Mouse (Mus musculus): Measurements from ENCODE around the gene Slc27a5. TPM values are rescaled to one million over a fixed set of nuclear protein-coding genes. Genes with fewer than 3 reads are reported as not detected.
A peak's percentile ranks its signal among the peaks of the same experiment; 100 is the strongest.

Slc27a5 gene
- polyA plus RNA-seq, 1 experiment from 2014 or later: 0.32 TPM

DNA sequence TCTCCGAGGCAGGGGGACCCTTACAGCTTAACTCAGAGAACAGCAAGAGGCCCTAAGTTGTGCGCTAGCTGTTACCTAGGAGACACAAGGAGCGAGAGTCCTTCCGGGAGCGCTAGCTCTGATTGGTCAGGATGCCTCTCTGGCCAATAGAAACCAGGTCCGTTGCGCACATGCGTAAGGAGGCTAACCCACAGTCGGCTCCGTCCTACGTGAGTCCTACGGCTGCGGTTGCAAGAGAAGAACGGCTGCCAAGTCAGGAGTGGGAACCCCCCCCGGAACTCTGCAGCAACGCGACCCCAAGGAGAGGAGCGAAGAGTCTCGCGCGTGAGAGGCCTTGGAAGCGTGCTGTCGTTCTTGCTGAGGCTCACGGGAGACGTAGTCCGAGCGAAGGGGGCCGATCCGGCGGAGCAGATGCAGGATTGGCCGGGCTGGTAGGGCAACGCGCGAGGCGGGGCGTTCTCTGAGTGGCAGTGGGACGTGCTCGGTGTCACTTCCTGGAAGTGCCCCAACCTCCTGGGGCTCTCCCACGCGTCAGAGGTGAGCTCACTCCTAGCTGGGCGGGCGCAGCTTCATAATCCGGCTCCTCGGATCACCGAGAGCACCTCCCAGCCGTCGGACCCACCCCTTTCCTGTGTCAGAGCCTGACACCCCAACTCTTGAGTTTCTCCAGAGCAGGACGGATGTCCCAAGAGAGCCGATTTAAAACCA, 20.2 kb downstream of the Slc27a5 start, which contains the start of gene Zfp446:
Gene Zfp446, plus strand, starts transcription at position 167 of the 708 bp plus-strand sequence.
- H3K9ac ChIP-seq: peak within 1 kb of the TSS; percentile 74
- peak within 1 kb of the TSS; percentile 97 for H3K27ac ChIP-seq (replicated peaks)
- H3K27me3 ChIP-seq: no peaks in the 10 kb centered on the region
- peak within 1 kb of the TSS; percentile 69 for H3K4me2 ChIP-seq
- peaks cover 21% of the 10 kb centered on the region for H3K36me3 ChIP-seq
- peak within 1 kb of the TSS; percentile 60 for H3K4me3 ChIP-seq
- no peaks in the 10 kb centered on the region for H3K9me3 ChIP-seq
- under 1% methylated on average over 49 of the region's 49 CpGs for WGBS
- H3K4me1 ChIP-seq (replicated peaks): peaks cover 19% of the 10 kb centered on the region
- ATAC-seq (ENCODE audit: low read depth): peak; percentile 99

DNA sequence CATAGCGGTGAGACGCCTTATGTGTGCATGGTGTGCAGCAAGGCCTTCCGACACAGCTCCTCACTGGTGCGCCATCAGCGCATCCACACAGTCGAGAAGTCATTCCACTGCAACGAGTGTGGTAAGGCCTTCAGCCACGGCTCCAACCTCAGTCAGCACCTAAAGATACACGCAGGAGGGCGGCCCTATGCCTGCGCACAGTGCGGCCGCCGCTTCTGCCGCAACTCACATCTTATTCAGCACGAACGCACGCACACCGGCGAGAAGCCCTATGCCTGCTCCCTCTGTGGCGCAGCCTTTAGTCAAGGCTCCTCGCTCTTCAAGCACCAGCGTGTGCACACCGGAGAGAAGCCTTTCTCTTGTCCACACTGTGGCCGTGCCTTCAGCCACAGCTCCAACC, 27.1 kb downstream of the Slc27a5 start:
- Histone ChIP-seq H3K4me2 (no peak overlapping the region), H3K27ac (replicated peaks) (no peak overlapping the region), H3K36me3 (peaks cover 50% of the 10 kb centered on the region), H3K4me1 (replicated peaks) (peaks cover 21% of the 10 kb centered on the region), H3K9ac (no peak overlapping the region), H3K4me3 (no peak overlapping the region), H3K9me3 (no peaks in the 10 kb centered on the region), H3K27me3 (no peaks in the 10 kb centered on the region)
- ATAC-seq (ENCODE audit: low read depth): no peak
- WGBS: 91% methylated on average over 25 of the region's 25 CpGs

GRCm38 (mm10) chr7:12966104-12966845, 31.7 kb downstream of the Slc27a5 start:
- under 1% methylated on average over 28 of the region's 29 CpGs for WGBS
- H3K4me1 ChIP-seq (replicated peaks): peaks cover 31% of the 10 kb centered on the region
- no peaks in the 10 kb centered on the region for H3K27me3 ChIP-seq
- no peaks in the 10 kb centered on the region for H3K9me3 ChIP-seq
- peak overlapping the region; percentile 94 for H3K4me2 ChIP-seq
- peak overlapping the region; percentile 93 for H3K27ac ChIP-seq (replicated peaks)
- H3K9ac ChIP-seq: peak overlapping the region; percentile 94
- H3K36me3 ChIP-seq: peaks cover 28% of the 10 kb centered on the region
- ATAC-seq (ENCODE audit: low read depth): peak; percentile 66
- H3K4me3 ChIP-seq: peak overlapping the region; percentile 84

- H3K4me2 ChIP-seq: peak within 1 kb of the TSS; percentile 94
- H3K27me3 ChIP-seq: no peaks in the 10 kb centered on the region
- H3K4me1 ChIP-seq (replicated peaks): peaks cover 34% of the 10 kb centered on the region
- ATAC-seq (ENCODE audit: low read depth): peak; percentile 91
- no peaks in the 10 kb centered on the region for H3K9me3 ChIP-seq
- H3K36me3 ChIP-seq: peaks cover 22% of the 10 kb centered on the region
- H3K4me3 ChIP-seq: peak within 1 kb of the TSS; percentile 84
- H3K9ac ChIP-seq: peak within 1 kb of the TSS; percentile 94
- WGBS: under 1% methylated on average over 23 of the region's 23 CpGs
- H3K27ac ChIP-seq (replicated peaks): peak within 1 kb of the TSS; percentile 93
These were observed 32.3 kb downstream of the Slc27a5 start, which contains the start of gene Zfp324 for GRCm38 (mm10) chr7:12965678-12966091. Zfp324 (plus strand) TSS chr7:12965838.

DNA sequence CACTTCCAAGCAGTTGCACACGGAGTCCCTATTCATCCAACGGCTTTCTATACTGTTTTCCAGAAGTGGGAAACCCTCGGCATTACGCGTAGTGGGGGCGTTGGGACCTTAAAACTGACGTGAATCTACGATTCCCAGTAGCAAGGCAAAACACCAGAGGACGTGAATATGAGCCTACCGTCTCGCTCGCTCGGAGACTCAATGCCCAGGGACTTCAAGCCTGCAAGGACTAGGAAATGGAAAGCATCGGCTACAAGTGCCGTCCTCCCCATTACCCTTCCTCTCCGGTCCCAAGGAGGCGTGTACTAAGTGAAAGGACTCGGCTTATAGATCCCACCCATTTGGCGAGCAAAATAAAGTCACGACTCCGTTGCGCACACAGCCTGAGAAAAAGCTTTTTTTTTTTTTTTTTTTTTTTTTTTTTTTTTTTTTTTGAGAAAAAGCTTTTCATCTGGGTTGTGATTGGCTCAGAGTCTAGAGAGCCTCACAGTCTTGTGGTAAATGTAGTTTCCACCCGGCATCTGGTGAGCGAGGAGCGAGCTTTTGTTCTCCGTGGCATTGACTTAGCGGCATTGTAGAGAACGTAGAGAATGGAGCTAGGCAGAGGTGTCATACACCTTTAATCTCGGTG, 36.4 kb downstream of the Slc27a5 start:
- Histone ChIP-seq H3K27ac (replicated peaks) (peak overlapping the region; percentile 76), H3K9ac (peak overlapping the region; percentile 68), H3K4me3 (peak overlapping the region; percentile 45), H3K9me3 (no peaks in the 10 kb centered on the region), H3K4me2 (peak overlapping the region; percentile 59), H3K4me1 (replicated peaks) (peaks cover 16% of the 10 kb centered on the region), H3K36me3 (no peaks in the 10 kb centered on the region), H3K27me3 (no peaks in the 10 kb centered on the region)
- ATAC-seq (ENCODE audit: low read depth): peak; percentile 74
- WGBS: 3% methylated on average over 29 of the region's 29 CpGs

- Histone ChIP-seq H3K4me3 (no peak overlapping the region), H3K4me1 (replicated peaks) (peaks cover 7% of the 10 kb centered on the region), H3K4me2 (no peak overlapping the region), H3K9ac (no peak overlapping the region), H3K27ac (replicated peaks) (no peak overlapping the region), H3K9me3 (no peaks in the 10 kb centered on the region), H3K27me3 (no peaks in the 10 kb centered on the region), H3K36me3 (no peaks in the 10 kb centered on the region)
- 22% methylated on average over 4 of the region's 4 CpGs for WGBS
- no peak for ATAC-seq (ENCODE audit: low read depth)
These were observed 38.3 kb downstream of the Slc27a5 start for GRCm38 (mm10) chr7:12959718-12960117.

GRCm38 (mm10) chr7:12958948-12959347, 39.0 kb downstream of the Slc27a5 start:
- no peaks in the 10 kb centered on the region for H3K36me3 ChIP-seq
- WGBS: 82% methylated on average over 4 of the region's 4 CpGs
- no peak for ATAC-seq (ENCODE audit: low read depth)

GRCm38 (mm10) chr7:12957511-12957910, 40.5 kb downstream of the Slc27a5 start:
- Histone ChIP-seq H3K9ac (no peak overlapping the region), H3K36me3 (no peaks in the 10 kb centered on the region), H3K4me2 (no peak overlapping the region), H3K27ac (replicated peaks) (no peak overlapping the region), H3K4me3 (no peak overlapping the region), H3K27me3 (no peaks in the 10 kb centered on the region), H3K9me3 (no peaks in the 10 kb centered on the region), H3K4me1 (replicated peaks) (peaks cover 4% of the 10 kb centered on the region; the same call in 1 of the 2 replicates)
- WGBS: 74% methylated on average over 5 of the region's 5 CpGs
- ATAC-seq (ENCODE audit: low read depth): no peak

More at GRCm38 (mm10) chr7:12958948-12959347, 39.0 kb downstream of the Slc27a5 start:
- no peaks in the 10 kb centered on the region for H3K27me3 ChIP-seq
- no peak overlapping the region for H3K9ac ChIP-seq
- H3K27ac ChIP-seq (replicated peaks): no peak overlapping the region
- H3K9me3 ChIP-seq: no peaks in the 10 kb centered on the region
- peaks cover 4% of the 10 kb centered on the region; the same call in 1 of the 2 replicates for H3K4me1 ChIP-seq (replicated peaks)
- H3K4me2 ChIP-seq: no peak overlapping the region
- H3K4me3 ChIP-seq: no peak overlapping the region

GRCm38 (mm10) chr7:12954896-12955295, 43.1 kb downstream of the Slc27a5 start:
- Histone ChIP-seq H3K36me3 (no peaks in the 10 kb centered on the region), H3K4me3 (no peak overlapping the region), H3K27ac (replicated peaks) (no peak overlapping the region), H3K4me2 (no peak overlapping the region), H3K9ac (no peak overlapping the region), H3K27me3 (no peaks in the 10 kb centered on the region), H3K9me3 (no peaks in the 10 kb centered on the region), H3K4me1 (replicated peaks) (peaks cover 6% of the 10 kb centered on the region)
- no peak for ATAC-seq (ENCODE audit: low read depth)
- 60% methylated on average over 3 of the region's 3 CpGs for WGBS

- WGBS: 10% methylated on average over 16 of the region's 16 CpGs
- H3K9ac ChIP-seq: peak overlapping the region; percentile 70
These were observed 48.1 kb downstream of the Slc27a5 start for GRCm38 (mm10) chr7:12949872-12950229.

DNA sequence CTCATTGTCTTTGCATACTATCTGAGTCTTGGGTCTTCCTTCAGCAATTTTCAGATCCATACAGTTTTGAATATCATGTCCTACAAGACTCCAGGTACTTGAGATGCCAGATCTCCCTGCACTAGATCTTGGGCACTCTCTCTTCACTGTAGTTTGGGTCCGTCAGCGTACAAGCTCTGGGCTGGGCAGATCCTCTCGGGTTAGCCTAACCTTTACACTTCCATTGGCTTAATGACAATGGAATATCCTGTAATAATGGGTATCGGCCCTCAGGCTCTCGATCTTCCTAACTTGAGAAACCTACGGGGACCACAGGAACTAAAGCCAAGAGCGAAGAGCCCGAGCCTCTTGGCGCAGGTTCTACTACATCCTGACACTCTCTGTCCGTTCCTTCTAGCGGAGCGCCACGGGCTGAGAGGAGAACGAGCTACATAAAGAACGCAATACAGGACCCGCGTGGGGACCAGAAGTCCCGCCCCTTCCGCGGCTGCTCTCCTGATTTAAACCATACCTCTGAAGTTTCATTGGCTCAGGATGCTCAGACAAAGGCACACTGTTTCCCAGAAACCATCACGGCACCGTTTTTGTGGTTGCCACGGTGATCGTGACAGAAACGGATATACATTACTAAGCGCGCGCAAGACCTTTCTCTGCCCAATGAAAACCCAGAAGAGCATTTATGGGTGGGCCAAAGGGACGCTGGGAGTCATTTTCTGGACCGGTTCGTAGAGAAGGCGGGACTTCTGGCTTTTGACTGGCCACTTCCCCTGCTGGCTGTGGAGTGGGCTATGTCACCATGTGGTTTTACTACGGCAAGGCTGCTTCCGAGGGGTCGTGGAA, 48.7 kb downstream of the Slc27a5 start:
- 8% methylated on average over 35 of the region's 35 CpGs for WGBS
- Histone ChIP-seq H3K4me3 (peak overlapping the region; percentile 46), H3K36me3 (no peaks in the 10 kb centered on the region), H3K27ac (replicated peaks) (peak overlapping the region; percentile 92), H3K27me3 (no peaks in the 10 kb centered on the region), H3K9me3 (no peaks in the 10 kb centered on the region), H3K9ac (peak overlapping the region; percentile 75), H3K4me2 (peak overlapping the region; percentile 83), H3K4me1 (replicated peaks) (peaks cover 13% of the 10 kb centered on the region)
- peak; percentile 98 for ATAC-seq (ENCODE audit: low read depth)

More at GRCm38 (mm10) chr7:12949872-12950229, 48.1 kb downstream of the Slc27a5 start:
- ATAC-seq (ENCODE audit: low read depth): peak; percentile 23
- Histone ChIP-seq H3K4me1 (replicated peaks) (peaks cover 13% of the 10 kb centered on the region), H3K4me2 (peak overlapping the region; percentile 83), H3K36me3 (no peaks in the 10 kb centered on the region), H3K27ac (replicated peaks) (peak overlapping the region; percentile 92), H3K4me3 (peak overlapping the region; percentile 46), H3K27me3 (no peaks in the 10 kb centered on the region), H3K9me3 (no peaks in the 10 kb centered on the region)

Measured in neural tube, embryonic 13.5 days (tissue).